9 mouse cellular contexts compared by ENCODE assay signal in the genomic region with DNA sequence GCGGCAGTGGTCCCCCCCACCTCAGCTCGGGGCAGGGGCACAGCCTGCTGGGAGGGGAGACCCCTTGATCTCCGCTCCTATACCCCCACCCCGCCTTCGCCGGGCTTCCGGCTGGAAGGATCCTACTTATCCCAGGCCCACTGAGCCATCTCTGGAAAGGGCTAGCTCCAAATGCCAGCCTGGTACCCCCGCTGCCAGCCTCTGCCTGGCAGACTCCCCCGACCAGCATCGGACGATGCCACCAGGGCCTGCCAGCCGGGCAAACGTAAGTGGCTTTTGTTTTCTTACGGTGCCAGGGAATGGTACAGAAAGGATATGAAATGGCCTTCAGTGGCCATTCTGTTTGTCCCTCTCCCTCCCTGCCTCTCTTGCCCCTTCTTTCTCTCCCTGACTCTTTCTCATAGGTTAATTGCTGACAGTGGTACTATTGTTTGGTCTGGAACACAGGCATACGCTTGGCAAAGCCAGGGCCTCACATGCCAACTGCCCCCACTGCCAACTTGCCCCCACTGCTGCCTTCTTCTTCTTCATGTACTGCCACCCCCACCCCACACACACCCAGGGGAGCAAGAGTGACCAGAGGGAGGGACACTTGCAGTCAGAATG. TPM values are rescaled to one million over a fixed set of nuclear protein-coding genes. Genes with fewer than 3 reads are reported as not detected.
DNase-seq lines count a peak whose midpoint lies in the region; ATAC-seq and TF ChIP-seq lines count a peak whose summit lies in the region.
"Had no signal": no experiment of that assay in that cellular context is flagged by ENCODE, and none has a peak within 500 bp of the region (broad histone marks: within the 10 kb centered on the region; RNA-seq: fewer than 3 reads in every experiment).

No protein-coding gene starts in this region.

- no peak for DNase-seq in intestine, embryonic 14.5 days (ENCODE audit: low spot score)
- no peak for DNase-seq in ES-E14 (ENCODE audit: low read depth, low spot score)
- DNase-seq in ovary, postnatal 36 days (ENCODE audit: low spot score): no peak
- DNase-seq in urinary bladder, adult 18-20 months (ENCODE audit: low spot score in 2 of 2): no peak

- no peaks in the 10 kb centered on the region for H3K9me3 ChIP-seq in intestine, embryonic 14.5 days (ENCODE audit: control insufficient read depth, low read length)
- H3K9me3 ChIP-seq in intestine, postnatal 0 days (ENCODE audit: control insufficient read depth): no peaks in the 10 kb centered on the region
- H3K9me3 ChIP-seq in ES-E14 (ENCODE audit: control insufficient read depth, insufficient read depth, low read depth, low read length): no peaks in the 10 kb centered on the region
- no peaks in the 10 kb centered on the region for H3K9me3 ChIP-seq in embryonic facial prominence, embryonic 13.5 days
- no peaks in the 10 kb centered on the region for H3K9me3 ChIP-seq in limb, embryonic 12.5 days
- H3K9me3 ChIP-seq: embryonic facial prominence, embryonic 12.5 days had no signal

- no peaks in the 10 kb centered on the region for H3K27me3 ChIP-seq in intestine, embryonic 14.5 days (replicated peaks; ENCODE audit: control insufficient read depth, insufficient read depth, low read length)
- no peaks in the 10 kb centered on the region for H3K27me3 ChIP-seq in intestine, postnatal 0 days (replicated peaks; ENCODE audit: control insufficient read depth, insufficient read depth, low read length)
- no peaks in the 10 kb centered on the region for H3K27me3 ChIP-seq in embryonic facial prominence, embryonic 13.5 days
- no peaks in the 10 kb centered on the region for H3K27me3 ChIP-seq in limb, embryonic 12.5 days
- H3K27me3 ChIP-seq: embryonic facial prominence, embryonic 12.5 days had no signal

- H3K4me1 ChIP-seq in intestine, embryonic 14.5 days (replicated peaks; ENCODE audit: control insufficient read depth, insufficient read depth, low read length): peaks cover 15% of the 10 kb centered on the region; the same call in 1 of the 2 replicates
- H3K4me1 ChIP-seq in intestine, postnatal 0 days (replicated peaks; ENCODE audit: control insufficient read depth, insufficient read depth, low read length): peaks cover 2% of the 10 kb centered on the region; the same call in 1 of the 2 replicates
- H3K4me1 ChIP-seq in ES-E14 (ENCODE audit: control insufficient read depth in 2 of 2, insufficient read depth in 2 of 2, low read length in 2 of 2, poor library complexity in 1 of 2): peaks cover 0 to 7% of the 10 kb centered on the region in 2 experiments; a peak in 2 of 4 replicates
- peaks cover 26% of the 10 kb centered on the region for H3K4me1 ChIP-seq in embryonic facial prominence, embryonic 13.5 days
- H3K4me1 ChIP-seq in limb, embryonic 12.5 days (replicated peaks): peaks cover 39% of the 10 kb centered on the region

- no peak for TF ChIP-seq CTCF in intestine, postnatal 0 days (IDR thresholded peaks at IDR 0.05; ENCODE audit: low read depth)

- no peak overlapping the region for H3K9ac ChIP-seq in intestine, embryonic 14.5 days (ENCODE audit: low read length)
- H3K9ac ChIP-seq in intestine, postnatal 0 days (ENCODE audit: low read depth, low read length): no peak overlapping the region
- H3K9ac ChIP-seq in ES-E14 (ENCODE audit: insufficient read depth, low read depth, low read length, poor library complexity, severe bottlenecking): 0 out of 2 replicates have a peak overlapping the region, but pooled peaks have one; percentile 28
- peak overlapping the region; percentile 27; the same call in 1 of the 2 replicates for H3K9ac ChIP-seq in embryonic facial prominence, embryonic 13.5 days
- no peak overlapping the region; the same call in 1 of the 2 replicates for H3K9ac ChIP-seq in limb, embryonic 12.5 days (replicated peaks)
- H3K9ac ChIP-seq: embryonic facial prominence, embryonic 12.5 days had no signal

- peaks cover 10% of the 10 kb centered on the region for H3K36me3 ChIP-seq in intestine, embryonic 14.5 days (ENCODE audit: control insufficient read depth, insufficient read depth, low read length)
- H3K36me3 ChIP-seq in intestine, postnatal 0 days (ENCODE audit: control insufficient read depth, insufficient read depth): peaks cover 26% of the 10 kb centered on the region
- H3K36me3 ChIP-seq in ES-E14 (ENCODE audit: control insufficient read depth, insufficient read depth, low read length, poor library complexity, severe bottlenecking): no peaks in the 10 kb centered on the region
- peaks cover 35% of the 10 kb centered on the region for H3K36me3 ChIP-seq in embryonic facial prominence, embryonic 13.5 days
- H3K36me3 ChIP-seq in limb, embryonic 12.5 days: peaks cover 29% of the 10 kb centered on the region; the same call in 1 of the 2 replicates

- no peak overlapping the region for H3K4me3 ChIP-seq in intestine, embryonic 14.5 days (ENCODE audit: low read depth, low read length)
- no peak overlapping the region for H3K4me3 ChIP-seq in intestine, postnatal 0 days (ENCODE audit: low read depth, low read length)
- no peak overlapping the region for H3K4me3 ChIP-seq in ES-E14 (ENCODE audit: insufficient read depth in 1 of 2, low read depth in 1 of 2, low read length in 2 of 2, poor library complexity in 1 of 2, severe bottlenecking in 1 of 2)
- H3K4me3 ChIP-seq in embryonic facial prominence, embryonic 13.5 days: no peak overlapping the region
- no peak overlapping the region for H3K4me3 ChIP-seq in limb, embryonic 12.5 days (replicated peaks)
- H3K4me3 ChIP-seq: embryonic facial prominence, embryonic 12.5 days had no signal

- peak overlapping the region; percentile 16 for H3K27ac ChIP-seq in intestine, embryonic 14.5 days (ENCODE audit: low read depth)
- no peak overlapping the region for H3K27ac ChIP-seq in intestine, postnatal 0 days (ENCODE audit: low read depth, low read length)
- H3K27ac ChIP-seq in ES-E14 (ENCODE audit: insufficient read depth, low read depth, low read length, poor library complexity, severe bottlenecking): no peak overlapping the region
- peak overlapping the region; percentile 62 for H3K27ac ChIP-seq in embryonic facial prominence, embryonic 13.5 days
- 0 out of 2 replicates have a peak overlapping the region, but pooled peaks have one; percentile 23 for H3K27ac ChIP-seq in limb, embryonic 12.5 days
- H3K27ac ChIP-seq: embryonic facial prominence, embryonic 12.5 days had no signal

- ATAC-seq in intestine, embryonic 14.5 days (replicated peaks; ENCODE audit: low FRiP score, low TSS enrichment, low read depth): no peak
- no peak for ATAC-seq in intestine, postnatal 0 days
- no peak for ATAC-seq in embryonic facial prominence, embryonic 13.5 days (ENCODE audit: insufficient number of reproducible peaks, insufficient read depth, low FRiP score, low TSS enrichment, low read depth)
- ATAC-seq in limb, embryonic 12.5 days (ENCODE audit: insufficient number of reproducible peaks, insufficient read depth, low FRiP score, low TSS enrichment, low read depth): no peak
- ATAC-seq in erythroid progenitor cell, adult 5-6 weeks (replicated peaks; ENCODE audit: low FRiP score, poor library complexity, severe bottlenecking): no peak

- no peak overlapping the region for H3K4me2 ChIP-seq in intestine, embryonic 14.5 days (ENCODE audit: low read length)
- no peak overlapping the region for H3K4me2 ChIP-seq in intestine, postnatal 0 days (replicated peaks; ENCODE audit: low read depth)
- no peak overlapping the region for H3K4me2 ChIP-seq in embryonic facial prominence, embryonic 13.5 days
- H3K4me2 ChIP-seq in limb, embryonic 12.5 days: no peak overlapping the region
- H3K4me2 ChIP-seq: embryonic facial prominence, embryonic 12.5 days had no signal

- WGBS in intestine, embryonic 14.5 days: 91% methylated on average over 15 of the region's 15 CpGs
- 86% methylated on average over 15 of the region's 15 CpGs for WGBS in intestine, postnatal 0 days
- 87% methylated on average over 15 of the region's 15 CpGs for WGBS in embryonic facial prominence, embryonic 13.5 days
- WGBS in limb, embryonic 12.5 days: 92% methylated on average over 15 of the region's 15 CpGs

- in situ Hi-C loops in ES-E14 (cut with MboI; ENCODE audit: low sequenced_read_pairs in 2 of 2, unreplicated experiment in 2 of 2): no loop called here

TF ChIP-seq in ES-E14, 5 proteins besides CTCF, POLR2A, EP300 and RAD21:
- TF ChIP-seq ZNF384 (IDR thresholded peaks at IDR 0.05; ENCODE audit: low read depth, low read length) (no peak), HCFC1 (IDR thresholded peaks at IDR 0.05; ENCODE audit: borderline replicate concordance, insufficient read depth, low read length) (no peak), ZC3H11A (IDR thresholded peaks at IDR 0.05; ENCODE audit: borderline replicate concordance, low read depth, low read length) (no peak), MAFK (IDR thresholded peaks at IDR 0.05; ENCODE audit: insufficient read depth, low read depth, low read length) (no peak), CHD2 (IDR thresholded peaks at IDR 0.05; ENCODE audit: low read depth, low read length) (no peak)

RNA-seq across cellular contexts. Expression of a gene that starts 23.3 kb away (rescaled TPM):
- polyA plus RNA-seq in intestine, embryonic 14.5 days (2014; fragmentation: Nextera tagmentation; extraction: Ambion mirVana): 9.8 and 11.4 TPM in 2 replicates
- polyA plus RNA-seq in intestine, postnatal 0 days (2015; fragmentation: Nextera tagmentation; extraction: Ambion mirVana): 3.1 TPM in 2 replicates
- total RNA-seq in ES-E14 (2012; rRNA removed): 3.1 and 4.7 TPM in 2 replicates
- 7.4 and 7.9 TPM in 2 replicates for polyA plus RNA-seq in embryonic facial prominence, embryonic 13.5 days (2015; fragmentation: Nextera tagmentation; extraction: Ambion mirVana)
- polyA plus RNA-seq in limb, embryonic 12.5 days (2016; fragmentation: Nextera tagmentation; extraction: Ambion mirVana): 6.6 and 7.6 TPM in 2 replicates
- total RNA-seq in erythroid progenitor cell, adult 5-6 weeks (2015; ENCODE audit: low replicate concordance): 2.9 and 3.2 TPM in 2 replicates
- total RNA-seq in erythroid progenitor cell, adult 5-6 weeks (2017; ENCODE audit: low replicate concordance): 0.23 and 0.90 TPM in 2 replicates

RNA-seq across cellular contexts. Expression of a gene that starts 38.4 kb away (rescaled TPM):
- 49.7 TPM in 2 replicates for polyA plus RNA-seq in intestine, embryonic 14.5 days (2014; fragmentation: Nextera tagmentation; extraction: Ambion mirVana)
- 10.0 and 13.1 TPM in 2 replicates for polyA plus RNA-seq in intestine, postnatal 0 days (2015; fragmentation: Nextera tagmentation; extraction: Ambion mirVana)
- 136 and 254 TPM in 2 replicates for total RNA-seq in ES-E14 (2012; rRNA removed)
- polyA plus RNA-seq in embryonic facial prominence, embryonic 13.5 days (2015; fragmentation: Nextera tagmentation; extraction: Ambion mirVana): 41.9 and 46.5 TPM in 2 replicates
- 45.9 and 46.7 TPM in 2 replicates for polyA plus RNA-seq in limb, embryonic 12.5 days (2016; fragmentation: Nextera tagmentation; extraction: Ambion mirVana)
- 92.3 and 118 TPM in 2 replicates for total RNA-seq in erythroid progenitor cell, adult 5-6 weeks (2015; ENCODE audit: low replicate concordance)
- 148 and 163 TPM in 2 replicates for total RNA-seq in erythroid progenitor cell, adult 5-6 weeks (2017; ENCODE audit: low replicate concordance)

Comparison
In these comparisons a context has a peak if more than half of its experiments do, and no peak if none do; other contexts are left out.
1. H3K27ac ChIP-seq: peak in intestine, embryonic 14.5 days (single experiment), embryonic facial prominence, embryonic 13.5 days (single experiment) and limb, embryonic 12.5 days (single experiment); none in intestine, postnatal 0 days (single experiment) and ES-E14 (single experiment).
2. H3K9ac ChIP-seq: peak in ES-E14 (single experiment) and embryonic facial prominence, embryonic 13.5 days (single experiment); none in intestine, embryonic 14.5 days (single experiment), intestine, postnatal 0 days (single experiment) and limb, embryonic 12.5 days (single experiment).